Mouse (Mus musculus) embryonic facial prominence, embryonic 10.5 days (tissue): ENCODE data around the gene Nckipsd. TPM values are rescaled to one million over a fixed set of nuclear protein-coding genes. Genes with fewer than 3 reads are reported as not detected.

Experiments
- DNase-seq: peaks from one replicate; pipeline ENCODE4 v3.0.0-alpha.2; 2017; ENCODE audit warnings: low spot score
- H3K27ac ChIP-seq: fragments of 300-500 bp; sonication (generic); replicated peaks from 2 replicates; pipeline ENCODE4 v1.5.1; 2016; ENCODE audit warnings: mild to moderate bottlenecking
- H3K27me3 ChIP-seq: fragments of 300-500 bp; sonication (generic); replicated peaks from 2 replicates; pipeline ENCODE4 v1.6.1; 2016; ENCODE audit warnings: low read depth, mild to moderate bottlenecking; ENCODE audit not compliant: poor library complexity, severe bottlenecking
- H3K36me3 ChIP-seq: fragments of 300-500 bp; sonication (generic); replicated peaks from 2 replicates; pipeline ENCODE4 v1.6.1; 2016; ENCODE audit warnings: mild to moderate bottlenecking, moderate library complexity
- H3K4me1 ChIP-seq: fragments of 300-500 bp; sonication (generic); 2 replicates; pipeline ENCODE4 v1.6.1; 2016
- H3K4me3 ChIP-seq: fragments of 300-500 bp; sonication (generic); 2 replicates; pipeline ENCODE4 v1.5.1; 2016; ENCODE audit warnings: mild to moderate bottlenecking, moderate library complexity
- H3K9me3 ChIP-seq: fragments of 300-500 bp; sonication (generic); 2 replicates; pipeline ENCODE4 v1.6.1; 2016; ENCODE audit warnings: mild to moderate bottlenecking
- WGBS: fragments of 180-500 bp; shearing (Covaris S2); methylation state at CpG from one replicate; pipeline ENCODE4 v1.1.7; 2016; 5-methylcytosine and 5-hydroxymethylcytosine counted together
- microRNA-seq: library from miRNA; unstranded; fragments of <30 nt; microRNA quantifications from one replicate; pipeline ENCODE4, GENCODE M21; 2017
- polyA plus RNA-seq: library from polyadenylated mRNA; unstranded; fragments of >200 nt; fragmentation: Nextera tagmentation; extraction: Ambion mirVana; gene quantifications from 2 replicates; pipeline ENCODE4 v1.2.1, GENCODE M21; 2016

Nckipsd gene
- polyA plus RNA-seq, 1 experiment from 2014 or later: 14.8 TPM

GRCm38 (mm10) chr9:108858792-108859527, 50.8 kb downstream of the Nckipsd start:
- Histone ChIP-seq H3K4me1 (peaks cover 14% of the 10 kb centered on the region), H3K27ac (no peak overlapping the region), H3K27me3 (peaks cover 8% of the 10 kb centered on the region; the same call in 1 of the 2 replicates), H3K36me3 (peaks cover 58% of the 10 kb centered on the region), H3K9me3 (no peaks in the 10 kb centered on the region), H3K4me3 (no peak overlapping the region)
- 73% methylated on average over 8 of the region's 8 CpGs for WGBS
- no peak for DNase-seq

Small RNA genes lying within 50 kb of the gene (microRNA-seq; reads per million reads assigned to microRNA genes)
- gene Gm23156: not detected

Other genes starting within 250 kb of the Nckipsd start
- gene Impdh2, start 248.1 kb upstream of the Nckipsd start, polyA plus RNA-seq: 235 and 254 TPM in 2 replicates
- 42.4 and 44.1 TPM in 2 replicates for gene Ndufaf3, start 240.9 kb upstream of the Nckipsd start, polyA plus RNA-seq
- gene Dalrd3, start 238.5 kb upstream of the Nckipsd start, polyA plus RNA-seq: 191 and 200 TPM in 2 replicates
- 200 and 215 TPM in 2 replicates for gene Wdr6, start 229.6 kb upstream of the Nckipsd start, polyA plus RNA-seq
- gene P4htm, start 210.7 kb upstream of the Nckipsd start, polyA plus RNA-seq: 7.0 and 7.2 TPM in 2 replicates
- gene Arih2, start 159.0 kb upstream of the Nckipsd start, polyA plus RNA-seq: 57.9 and 62.5 TPM in 2 replicates
- 30.4 and 35.1 TPM in 2 replicates for gene Slc25a20, start 146.3 kb upstream of the Nckipsd start, polyA plus RNA-seq
- 24.7 and 26.2 TPM in 2 replicates for gene Prkar2a, start 119.1 kb upstream of the Nckipsd start, polyA plus RNA-seq
- gene Ip6k2, start 24.6 kb upstream of the Nckipsd start, polyA plus RNA-seq: 94.0 and 103 TPM in 2 replicates
- 1.6 and 1.7 TPM in 2 replicates for gene Celsr3, start 18.0 kb downstream of the Nckipsd start, polyA plus RNA-seq
- gene Slc26a6, start 44.9 kb downstream of the Nckipsd start, polyA plus RNA-seq: 13.3 and 14.0 TPM in 2 replicates
- gene Tmem89, start 106.3 kb downstream of the Nckipsd start, polyA plus RNA-seq: not detected in 2 replicates
- 488 and 506 TPM in 2 replicates for gene Uqcrc1, start 128.3 kb downstream of the Nckipsd start, polyA plus RNA-seq
- gene Col7a1, start 145.2 kb downstream of the Nckipsd start, polyA plus RNA-seq: 1.1 and 2.0 TPM in 2 replicates
- not detected in 2 replicates for gene Ucn2, start 177.6 kb downstream of the Nckipsd start, polyA plus RNA-seq
- 10.0 and 12.2 TPM in 2 replicates for gene Pfkfb4, start 183.4 kb downstream of the Nckipsd start, polyA plus RNA-seq
- 38.4 and 42.0 TPM in 2 replicates for gene Shisa5, start 230.2 kb downstream of the Nckipsd start, polyA plus RNA-seq